Mouse (Mus musculus) hindbrain, embryonic 16.5 days (tissue): Measurements from ENCODE around the gene Crybg2. TPM values are rescaled to one million over a fixed set of nuclear protein-coding genes. Genes with fewer than 3 reads are reported as not detected.

Source experiments
- ATAC-seq: fragments of 200-750 bp; cut with Nextera tagmentation; 2 replicates; pipeline ENCODE4 v1.8.0; 2017; ENCODE audit warnings: moderate TSS enrichment, moderate library complexity
- H3K27ac ChIP-seq: fragments of 300-500 bp; sonication (generic); 2 replicates; pipeline ENCODE4 v1.5.1; 2014; ENCODE audit warnings: low read depth, mild to moderate bottlenecking, control low read depth, low read length, moderate library complexity
- H3K27me3 ChIP-seq: fragments of 300-500 bp; sonication (generic); replicated peaks from 2 replicates; pipeline ENCODE4 v1.6.1; 2014; ENCODE audit warnings: low read length; ENCODE audit not compliant: control insufficient read depth, insufficient read depth
- H3K36me3 ChIP-seq: fragments of 300-500 bp; sonication (generic); 2 replicates; pipeline ENCODE4 v1.6.1; 2014; ENCODE audit warnings: mild to moderate bottlenecking, low read length, moderate library complexity, mixed read lengths; ENCODE audit not compliant: control insufficient read depth, insufficient read depth
- H3K4me1 ChIP-seq: fragments of 300-500 bp; sonication (generic); 2 replicates; pipeline ENCODE4 v1.6.1; 2014; ENCODE audit warnings: low read depth, low read length; ENCODE audit not compliant: control insufficient read depth, insufficient read depth
- H3K4me2 ChIP-seq: fragments of 300-500 bp; sonication (generic); 2 replicates; pipeline ENCODE4 v1.6.1; 2014; ENCODE audit warnings: mild to moderate bottlenecking, low read length, control low read depth, moderate library complexity
- H3K4me3 ChIP-seq: fragments of 300-500 bp; sonication (generic); 2 replicates; pipeline ENCODE4 v1.5.1; 2014; ENCODE audit warnings: mild to moderate bottlenecking, low read length, control low read depth, moderate library complexity
- H3K9ac ChIP-seq: fragments of 300-500 bp; sonication (generic); 2 replicates; pipeline ENCODE4 v1.6.1; 2014; ENCODE audit warnings: low read depth, mild to moderate bottlenecking, control low read depth, low read length, moderate library complexity
- H3K9me3 ChIP-seq: fragments of 300-500 bp; sonication (generic); 2 replicates; pipeline ENCODE4 v1.6.1; 2014; ENCODE audit warnings: mild to moderate bottlenecking, low read length, moderate library complexity; ENCODE audit not compliant: control insufficient read depth
- WGBS: fragments of 180-500 bp; shearing (Covaris S2); extraction: QIAGEN DNeasy Blood & Tissue Kit; methylation state at CpG from one replicate; pipeline ENCODE4 v1.1.7; 2014; 5-methylcytosine and 5-hydroxymethylcytosine counted together
- polyA plus RNA-seq: library from polyadenylated mRNA; unstranded; fragments of >200 nt; fragmentation: Nextera tagmentation; extraction: Ambion mirVana; gene quantifications from 2 replicates; pipeline ENCODE4 v1.2.1, GENCODE M21; 2015

The Crybg2 gene
- polyA plus RNA-seq, 1 experiment from 2014 or later, result 5.3 TPM

- Histone ChIP-seq H3K9me3 (no peaks in the 10 kb centered on the region), H3K4me1 (no peaks in the 10 kb centered on the region), H3K4me2 (no peak overlapping the region), H3K4me3 (no peak overlapping the region), H3K27ac (no peak overlapping the region), H3K36me3 (no peaks in the 10 kb centered on the region), H3K27me3 (no peaks in the 10 kb centered on the region), H3K9ac (no peak overlapping the region)
- no peak for ATAC-seq
- WGBS, result 88% methylated on average over 16 of the region's 16 CpGs
Measured at GRCm38 (mm10) chr4:134090521-134091224, 30.1 kb downstream of the Crybg2 start.

- WGBS, result 81% methylated on average over 6 of the region's 6 CpGs
- no peak overlapping the region for H3K9ac ChIP-seq
- H3K27ac ChIP-seq, result no peak overlapping the region
- no peak overlapping the region for H3K4me2 ChIP-seq
- H3K4me3 ChIP-seq, result no peak overlapping the region
- no peaks in the 10 kb centered on the region for H3K36me3 ChIP-seq
- no peaks in the 10 kb centered on the region for H3K4me1 ChIP-seq
- no peaks in the 10 kb centered on the region for H3K27me3 ChIP-seq
- no peaks in the 10 kb centered on the region for H3K9me3 ChIP-seq
- ATAC-seq, result no peak
Measured at GRCm38 (mm10) chr4:134091225-134091529, 30.6 kb downstream of the Crybg2 start.

GRCm38 (mm10) chr4:134092382-134093288 lies 32.0 kb downstream of the Crybg2 start:
- no peak overlapping the region for H3K4me2 ChIP-seq
- H3K4me1 ChIP-seq, result no peaks in the 10 kb centered on the region
- H3K9me3 ChIP-seq, result no peaks in the 10 kb centered on the region
- no peaks in the 10 kb centered on the region for H3K27me3 ChIP-seq
- no peak overlapping the region for H3K4me3 ChIP-seq
- 77% methylated on average over 6 of the region's 6 CpGs for WGBS
- ATAC-seq, result no peak
- no peak overlapping the region for H3K27ac ChIP-seq
- H3K36me3 ChIP-seq, result no peaks in the 10 kb centered on the region
- H3K9ac ChIP-seq, result no peak overlapping the region

- H3K9ac ChIP-seq, result no peak overlapping the region
- H3K4me2 ChIP-seq, result no peak overlapping the region
- no peaks in the 10 kb centered on the region for H3K36me3 ChIP-seq
- no peaks in the 10 kb centered on the region for H3K4me1 ChIP-seq
- ATAC-seq, result no peak
- H3K9me3 ChIP-seq, result no peaks in the 10 kb centered on the region
- no peak overlapping the region for H3K4me3 ChIP-seq
- WGBS, result 91% methylated on average over 7 of the region's 7 CpGs
- H3K27me3 ChIP-seq, result no peaks in the 10 kb centered on the region
- no peak overlapping the region for H3K27ac ChIP-seq
Measured at GRCm38 (mm10) chr4:134094004-134094564, 33.5 kb downstream of the Crybg2 start.

GRCm38 (mm10) chr4:134094923-134095547 lies 34.4 kb downstream of the Crybg2 start, which contains the start of gene Cd52:
Gene Cd52, minus strand, starts transcription at chr4:134095082.
- H3K9me3 ChIP-seq, result no peaks in the 10 kb centered on the region
- H3K9ac ChIP-seq, result no peak within 1 kb of the TSS
- H3K36me3 ChIP-seq, result no peaks in the 10 kb centered on the region
- WGBS, result 55% methylated on average over 3 of the region's 3 CpGs
- no peak for ATAC-seq
- H3K4me3 ChIP-seq, result no peak within 1 kb of the TSS
- H3K27me3 ChIP-seq, result no peaks in the 10 kb centered on the region
- no peaks in the 10 kb centered on the region for H3K4me1 ChIP-seq
- H3K4me2 ChIP-seq, result no peak within 1 kb of the TSS
- H3K27ac ChIP-seq, result no peak within 1 kb of the TSS

GRCm38 (mm10) chr4:134096120-134096519 lies 35.5 kb downstream of the Crybg2 start:
- Histone ChIP-seq H3K4me3 (no peak overlapping the region), H3K27ac (no peak overlapping the region), H3K36me3 (no peaks in the 10 kb centered on the region), H3K27me3 (no peaks in the 10 kb centered on the region), H3K9me3 (no peaks in the 10 kb centered on the region), H3K4me2 (no peak overlapping the region), H3K4me1 (no peaks in the 10 kb centered on the region), H3K9ac (no peak overlapping the region)
- no peak for ATAC-seq
- 82% methylated on average over 3 of the region's 3 CpGs for WGBS

GRCm38 (mm10) chr4:134097015-134097608 lies 36.5 kb downstream of the Crybg2 start:
- no peaks in the 10 kb centered on the region for H3K36me3 ChIP-seq
- no peaks in the 10 kb centered on the region for H3K9me3 ChIP-seq
- WGBS, result 83% methylated on average over 5 of the region's 5 CpGs
- no peak overlapping the region for H3K27ac ChIP-seq
- H3K9ac ChIP-seq, result no peak overlapping the region
- ATAC-seq, result no peak
- H3K4me3 ChIP-seq, result no peak overlapping the region
- H3K4me1 ChIP-seq, result no peaks in the 10 kb centered on the region
- H3K27me3 ChIP-seq, result no peaks in the 10 kb centered on the region
- no peak overlapping the region for H3K4me2 ChIP-seq

GRCm38 (mm10) chr4:134098628-134099027 lies 38.0 kb downstream of the Crybg2 start:
- 78% methylated on average over 8 of the region's 8 CpGs for WGBS
- Histone ChIP-seq H3K9ac (no peak overlapping the region), H3K4me1 (no peaks in the 10 kb centered on the region), H3K27ac (no peak overlapping the region), H3K9me3 (no peaks in the 10 kb centered on the region), H3K36me3 (no peaks in the 10 kb centered on the region), H3K4me3 (no peak overlapping the region), H3K27me3 (no peaks in the 10 kb centered on the region), H3K4me2 (no peak overlapping the region)
- ATAC-seq, result no peak
